Mouse (Mus musculus) erythroid progenitor cell, adult 5-6 weeks (primary cell): ENCODE measurements around the gene Nup214. TPM values are rescaled to one million over a fixed set of nuclear protein-coding genes. Genes with fewer than 3 reads are reported as not detected.

Experiments
- ATAC-seq: replicated peaks from 2 replicates; pipeline ENCODE4 v1.8.0; 2016; ENCODE audit warnings: moderate number of reproducible peaks, mild to moderate bottlenecking, moderate TSS enrichment, inconsistent platforms; ENCODE audit not compliant: poor library complexity, low FRiP score, severe bottlenecking
- total RNA-seq, 2 experiments: library from RNA; stranded (forward) in 1 of 2; stranded (reverse) in 1 of 2; fragments of 150-400 nt in 1 of 2; fragments of 186-747, 209-891 nt in 1 of 2; gene quantifications; 2 replicates each; pipeline versions ENCODE4 v1.2.3 to v1.2.4; 2015 to 2017; ENCODE audit warnings: low replicate concordance in 2 of 2

The Nup214 gene
- total RNA-seq, 2 experiments from 2014 or later: 39.5 to 87.6 TPM

GRCm38 (mm10) chr2:32085231-32085630 is 111.0 kb downstream of the Nup214 start:
- ATAC-seq: peak; percentile 74

DNA sequence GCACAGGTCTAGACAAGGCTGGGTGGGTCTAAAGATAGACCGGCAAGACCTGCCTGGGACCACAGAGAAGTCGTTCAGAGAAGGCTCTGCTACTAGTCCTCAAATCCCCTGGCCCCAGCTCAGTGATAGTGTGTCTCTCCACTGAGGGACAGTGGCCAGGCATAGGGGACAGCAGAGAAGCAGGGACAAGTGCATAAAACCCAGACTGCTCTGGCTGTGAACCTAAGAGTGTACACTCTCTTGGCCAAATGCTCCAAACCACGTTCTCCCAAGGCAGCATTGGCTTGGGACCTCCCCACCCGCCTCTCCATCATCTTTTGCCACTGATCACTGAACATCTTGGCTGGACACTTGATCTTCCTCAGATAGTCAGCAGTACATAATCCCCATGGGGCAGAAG is 113.4 kb downstream of the Nup214 start:
- no peak for ATAC-seq

DNA sequence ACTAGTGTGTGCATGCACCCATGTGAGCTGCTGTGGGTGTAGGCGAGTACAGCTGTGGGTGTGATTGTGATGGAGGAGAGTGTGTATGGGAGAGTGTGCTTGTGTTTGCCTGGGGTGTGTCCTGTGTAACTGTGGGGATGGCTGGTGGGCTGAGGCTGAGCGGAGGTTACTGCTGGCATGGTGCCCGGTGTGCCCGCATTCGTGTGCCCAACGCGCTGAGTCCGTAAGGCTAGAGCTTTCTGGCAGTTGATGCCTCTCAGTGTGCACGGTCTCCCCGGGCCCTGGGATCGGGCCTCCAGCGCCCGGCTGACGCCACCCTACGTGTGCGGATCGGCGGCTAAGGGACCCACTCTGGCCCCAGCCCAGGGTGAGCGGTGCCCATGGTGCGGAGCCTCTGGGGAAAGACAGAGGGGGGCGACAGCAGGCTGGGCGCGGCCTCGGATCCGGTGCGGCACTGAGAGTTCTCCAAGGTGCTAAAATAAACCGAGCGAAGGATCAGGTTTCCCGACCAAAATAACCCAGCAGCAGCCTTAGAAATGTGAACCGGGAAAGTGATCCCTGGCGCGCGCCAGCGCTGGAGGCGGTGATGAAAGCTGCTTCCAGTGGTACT is 114.2 kb downstream of the Nup214 start:
- no peak for ATAC-seq

GRCm38 (mm10) chr2:32089606-32090005 is 115.4 kb downstream of the Nup214 start:
- no peak for ATAC-seq

- ATAC-seq: no peak
Measured at GRCm38 (mm10) chr2:32090145-32090544, 115.9 kb downstream of the Nup214 start.

GRCm38 (mm10) chr2:32091956-32092355 is 117.7 kb downstream of the Nup214 start:
- no peak for ATAC-seq

DNA sequence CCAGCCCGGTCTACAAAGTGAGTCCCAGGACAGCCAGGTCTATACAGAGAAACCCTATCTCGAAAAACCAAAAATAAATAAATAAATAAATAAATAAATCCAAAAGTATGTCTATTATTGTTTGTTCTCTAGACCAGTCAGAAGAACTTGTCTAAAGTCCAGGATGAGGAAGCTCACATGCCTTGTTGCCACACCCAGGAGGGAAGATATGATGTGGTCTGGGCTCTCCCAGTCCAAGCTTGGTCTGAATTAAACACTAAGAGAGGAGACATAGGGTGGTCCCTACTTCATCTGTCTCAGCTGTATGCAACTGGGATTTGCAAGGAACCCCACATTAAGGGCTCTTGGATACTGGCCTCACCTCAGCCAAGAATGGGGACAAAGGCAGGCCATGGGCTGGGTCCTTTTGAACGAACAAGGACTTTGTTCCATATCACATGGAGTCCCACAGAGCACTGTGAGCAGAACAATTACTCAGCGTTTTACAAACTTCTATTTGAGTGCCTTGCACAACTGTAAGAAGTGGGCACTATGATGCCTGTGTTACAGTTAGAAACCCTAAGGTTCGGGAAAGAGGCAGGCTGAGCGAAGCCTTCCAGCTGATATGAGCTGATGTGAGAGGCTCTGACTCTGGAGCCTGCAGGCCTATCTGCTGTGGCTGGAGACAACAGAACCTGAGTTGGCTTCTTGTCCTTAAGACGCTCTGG is 119.9 kb downstream of the Nup214 start:
- no peak for ATAC-seq

DNA sequence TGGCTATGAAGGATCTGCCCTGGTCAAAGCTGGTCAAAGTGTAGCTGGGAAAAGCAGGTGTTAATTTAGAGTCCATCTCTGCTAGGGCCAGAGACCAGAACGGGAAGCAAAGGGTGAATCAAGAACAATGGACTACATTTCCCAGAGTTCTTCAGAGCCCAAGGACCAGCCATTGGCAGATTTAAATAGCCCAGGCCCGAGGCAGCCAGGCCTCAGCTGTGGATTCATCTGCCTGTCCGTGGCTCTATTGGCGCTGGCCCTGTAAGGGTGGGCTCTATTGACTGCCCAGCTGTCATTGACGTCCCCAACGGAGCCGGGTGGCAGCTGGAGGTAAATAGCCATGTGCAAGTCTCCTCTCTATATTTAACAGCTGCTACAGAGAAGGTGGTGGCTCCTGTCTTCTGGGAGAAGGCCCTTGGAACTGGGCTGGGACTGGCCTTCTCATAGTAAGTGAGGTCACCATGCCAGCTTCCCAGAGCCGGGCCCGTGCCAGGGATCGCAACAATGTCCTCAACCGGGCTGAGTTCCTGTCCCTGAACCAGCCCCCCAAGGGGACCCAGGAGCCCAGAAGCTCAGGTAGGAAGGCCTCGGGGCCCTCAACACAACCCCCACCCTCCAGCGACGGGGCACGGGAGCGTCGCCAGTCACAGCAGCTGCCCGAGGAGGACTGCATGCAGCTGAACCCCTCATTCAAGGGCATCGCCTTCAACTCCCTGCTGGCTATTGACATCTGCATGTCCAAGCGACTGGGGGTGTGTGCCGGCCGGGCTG is 121.3 kb downstream of the Nup214 start, which contains the start of gene Plpp7:
Gene Plpp7 (plus strand): TSS at position 178 of the 771 bp plus-strand sequence.
- ATAC-seq: 0 out of 2 replicates have a peak, but pooled peaks have one; percentile 37

- no peak for ATAC-seq
Measured at GRCm38 (mm10) chr2:32096122-32096420, 121.8 kb downstream of the Nup214 start.

- ATAC-seq: no peak
Measured at GRCm38 (mm10) chr2:32102944-32103343, 128.7 kb downstream of the Nup214 start.

DNA sequence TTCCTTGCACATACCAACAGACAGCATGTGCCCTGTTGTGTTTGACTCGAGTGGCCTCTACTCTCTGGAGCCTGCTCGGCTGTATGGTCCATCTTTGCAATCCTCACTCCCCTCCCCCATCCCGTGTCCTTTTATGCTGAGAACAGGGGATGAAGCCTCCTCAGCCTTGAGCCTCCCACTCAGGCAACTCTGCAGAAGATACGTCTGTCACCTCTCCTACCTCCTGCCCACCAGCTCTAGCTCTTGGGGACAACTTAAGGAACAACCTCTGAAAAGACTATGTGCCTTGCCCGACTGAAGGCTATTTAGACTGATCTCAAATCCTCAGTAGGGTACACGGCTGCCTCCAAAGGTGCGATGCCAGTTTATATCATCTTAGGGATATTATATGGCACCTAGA is 129.3 kb downstream of the Nup214 start:
- no peak for ATAC-seq

Other genes starting within 250 kb of the Nup214 start
- gene Qrfp, start 163.9 kb upstream of the Nup214 start, total RNA-seq (2015; ENCODE audit: low replicate concordance): not detected in 2 replicates
- not detected in 2 replicates for gene Qrfp, start 163.9 kb upstream of the Nup214 start, total RNA-seq (2017; ENCODE audit: low replicate concordance)
- not detected in 2 replicates for gene Fibcd1, start 128.4 kb upstream of the Nup214 start, total RNA-seq (2015; ENCODE audit: low replicate concordance)
- gene Fibcd1, start 128.4 kb upstream of the Nup214 start, total RNA-seq (2017; ENCODE audit: low replicate concordance): not detected in 2 replicates
- gene Lamc3, start 87.1 kb upstream of the Nup214 start, total RNA-seq (2015; ENCODE audit: low replicate concordance): not detected in 2 replicates
- not detected in 2 replicates for gene Lamc3, start 87.1 kb upstream of the Nup214 start, total RNA-seq (2017; ENCODE audit: low replicate concordance)
- gene Aif1l, start 24.3 kb upstream of the Nup214 start, total RNA-seq (2015; ENCODE audit: low replicate concordance): not detected in 2 replicates
- gene Aif1l, start 24.3 kb upstream of the Nup214 start, total RNA-seq (2017; ENCODE audit: low replicate concordance): not detected in 2 replicates
- gene Fam78a, start 110.4 kb downstream of the Nup214 start, total RNA-seq (2015; ENCODE audit: low replicate concordance): 27.7 and 41.1 TPM in 2 replicates
- 48.4 and 75.5 TPM in 2 replicates for gene Fam78a, start 110.4 kb downstream of the Nup214 start, total RNA-seq (2017; ENCODE audit: low replicate concordance)
- not detected in 2 replicates for gene Plpp7, start 121.1 kb downstream of the Nup214 start, total RNA-seq (2015; ENCODE audit: low replicate concordance)
- gene Plpp7, start 121.1 kb downstream of the Nup214 start, total RNA-seq (2017; ENCODE audit: low replicate concordance): 0.26 TPM in 1 of 2 replicates, not detected in the other
- gene Prrc2b, start 176.6 kb downstream of the Nup214 start, total RNA-seq (2015; ENCODE audit: low replicate concordance): 19.1 and 26.4 TPM in 2 replicates
- 11.1 and 25.3 TPM in 2 replicates for gene Prrc2b, start 176.6 kb downstream of the Nup214 start, total RNA-seq (2017; ENCODE audit: low replicate concordance)